In the genomic region with DNA sequence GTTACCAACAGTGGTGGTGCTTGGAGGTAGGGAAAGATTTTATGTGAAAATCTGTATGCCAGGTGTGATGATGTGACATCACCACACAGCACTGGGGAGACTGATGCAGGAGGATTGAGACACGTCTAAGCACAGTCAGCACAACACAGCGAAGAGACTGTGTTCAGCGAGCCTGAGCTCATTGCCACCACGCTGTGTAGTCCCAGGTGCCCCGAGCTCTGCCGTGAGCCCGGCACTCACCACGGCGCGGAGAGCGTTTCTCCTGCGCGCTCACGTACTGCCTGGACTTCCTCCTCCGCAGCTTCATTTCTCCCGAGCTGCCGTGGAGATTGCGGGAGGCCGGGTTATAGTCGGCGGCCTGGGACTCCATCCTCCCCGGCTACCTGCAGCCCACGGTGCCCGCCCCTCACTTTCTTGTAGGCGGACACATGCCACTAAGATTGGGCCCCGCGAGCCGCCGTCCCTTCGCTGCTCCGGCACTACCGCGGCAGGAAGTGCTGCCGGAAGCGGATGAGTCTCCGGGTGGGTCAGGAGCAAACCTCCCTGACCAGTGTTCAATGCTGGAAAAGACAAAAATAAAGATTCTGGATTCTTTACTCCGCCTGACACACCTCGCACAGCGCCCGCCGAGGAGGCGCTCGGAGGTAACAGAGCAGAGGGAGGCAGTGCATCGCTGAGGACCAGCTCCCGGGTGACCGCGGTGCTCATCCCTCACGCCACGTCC, we compare ENCODE assay signal across 8 mouse cellular contexts. TPM values are rescaled to one million over a fixed set of nuclear protein-coding genes. Genes with fewer than 3 reads are reported as not detected.
A peak's percentile ranks its signal among the peaks of the same experiment; 100 is the strongest.
DNase-seq lines count a peak whose midpoint lies in the region; ATAC-seq lines count a peak whose summit lies in the region.

No protein-coding gene starts in this region.

- peak overlapping the region; percentile 89 for H3K4me3 ChIP-seq in embryonic facial prominence, embryonic 10.5 days
- peak overlapping the region; percentile 81 for H3K4me3 ChIP-seq in midbrain, embryonic 11.5 days (ENCODE audit: low read depth, low read length)

- peak; percentile 96 for DNase-seq in adrenal gland, postnatal 14 days
- peak; percentile 95 for DNase-seq in embryonic facial prominence, embryonic 10.5 days (ENCODE audit: low spot score)
- peak; percentile 88 for DNase-seq in kidney, adult 11 months
- peak; percentile 94 for DNase-seq in left cerebral cortex, postnatal 4 days
- DNase-seq in midbrain, embryonic 11.5 days (ENCODE audit: low spot score, missing footprints) = peak; percentile 98
- peak; percentile 90 for DNase-seq in right cerebral cortex, postnatal 4 days
- peak; percentile 91 for DNase-seq in yolk sac, embryonic 10.5 days (ENCODE audit: low spot score)

- peak overlapping the region; percentile 88 for H3K27ac ChIP-seq in embryonic facial prominence, embryonic 10.5 days (replicated peaks)
- H3K27ac ChIP-seq in midbrain, embryonic 11.5 days (ENCODE audit: low read depth, low read length) = peak overlapping the region; percentile 1

- intact Hi-C loops in left cerebral cortex, postnatal 4 days (cut with DNase I) = no loop called here

- peaks cover 22% of the 10 kb centered on the region for H3K4me1 ChIP-seq in embryonic facial prominence, embryonic 10.5 days
- H3K4me1 ChIP-seq in midbrain, embryonic 11.5 days (ENCODE audit: control insufficient read depth, insufficient read depth, low read length) = peaks cover 12% of the 10 kb centered on the region

- no peaks in the 10 kb centered on the region for H3K27me3 ChIP-seq in embryonic facial prominence, embryonic 10.5 days (replicated peaks; ENCODE audit: low read depth, poor library complexity, severe bottlenecking)
- no peaks in the 10 kb centered on the region for H3K27me3 ChIP-seq in midbrain, embryonic 11.5 days (ENCODE audit: control insufficient read depth, insufficient read depth, low read length)

- ATAC-seq in granulocyte monocyte progenitor cell, adult 5-6 weeks (replicated peaks; ENCODE audit: poor library complexity, severe bottlenecking) = peak; percentile 79
- peak; percentile 87 for ATAC-seq in midbrain, embryonic 11.5 days (ENCODE audit: low FRiP score)

- H3K9me3 ChIP-seq in embryonic facial prominence, embryonic 10.5 days = no peaks in the 10 kb centered on the region
- no peaks in the 10 kb centered on the region for H3K9me3 ChIP-seq in midbrain, embryonic 11.5 days (ENCODE audit: control insufficient read depth, low read length)

- under 1% methylated on average over 49 of the region's 49 CpGs for WGBS in embryonic facial prominence, embryonic 10.5 days
- WGBS in midbrain, embryonic 11.5 days = under 1% methylated on average over 49 of the region's 49 CpGs

- peak overlapping the region; percentile 80 for H3K4me2 ChIP-seq in midbrain, embryonic 11.5 days

- peaks cover 9% of the 10 kb centered on the region for H3K36me3 ChIP-seq in embryonic facial prominence, embryonic 10.5 days (replicated peaks)
- H3K36me3 ChIP-seq in midbrain, embryonic 11.5 days (ENCODE audit: control insufficient read depth, insufficient read depth, low read length) = no peaks in the 10 kb centered on the region

- H3K9ac ChIP-seq in midbrain, embryonic 11.5 days (ENCODE audit: low read length) = peak overlapping the region; percentile 81

RNA-seq across cellular contexts. Expression of gene Pigb, which starts 0.8 kb away (rescaled TPM):
- total RNA-seq in adrenal gland, postnatal 14 days (2021) = 10.6 and 12.1 TPM in 2 replicates
- 15.0 and 17.4 TPM in 2 replicates for polyA plus RNA-seq in embryonic facial prominence, embryonic 10.5 days (2016; fragmentation: Nextera tagmentation; extraction: Ambion mirVana)
- total RNA-seq in granulocyte monocyte progenitor cell, adult 5-6 weeks (2014; fragmentation: Nextera tagmentation) = 32.5 and 38.2 TPM in 2 replicates
- 7.3 and 9.1 TPM in 2 replicates for total RNA-seq in granulocyte monocyte progenitor cell, adult 5-6 weeks (2017)
- total RNA-seq in left cerebral cortex, postnatal 4 days (2021) = 10 to 100 TPM; 17.1 to 19.0 TPM
- 18.3 and 19.0 TPM in 2 replicates for polyA plus RNA-seq in midbrain, embryonic 11.5 days (2014; fragmentation: Nextera tagmentation; extraction: Ambion mirVana)

RNA-seq across cellular contexts. Expression of gene Rab27a, which starts 5.3 kb away (rescaled TPM):
- 27.4 and 28.0 TPM in 2 replicates for total RNA-seq in adrenal gland, postnatal 14 days (2021)
- polyA plus RNA-seq in embryonic facial prominence, embryonic 10.5 days (2016; fragmentation: Nextera tagmentation; extraction: Ambion mirVana) = 3.0 and 5.3 TPM in 2 replicates
- total RNA-seq in granulocyte monocyte progenitor cell, adult 5-6 weeks (2014; fragmentation: Nextera tagmentation) = 92.8 and 93.0 TPM in 2 replicates
- 171 and 187 TPM in 2 replicates for total RNA-seq in granulocyte monocyte progenitor cell, adult 5-6 weeks (2017)
- total RNA-seq in left cerebral cortex, postnatal 4 days (2021) = 1 to 10 TPM; 2.9 to 4.7 TPM
- polyA plus RNA-seq in midbrain, embryonic 11.5 days (2014; fragmentation: Nextera tagmentation; extraction: Ambion mirVana) = 0.52 and 0.55 TPM in 2 replicates

RNA-seq across cellular contexts. Expression of gene Ccpg1, which starts 54.2 kb away (rescaled TPM):
- 92.7 and 97.7 TPM in 2 replicates for total RNA-seq in adrenal gland, postnatal 14 days (2021)
- 14.1 and 17.1 TPM in 2 replicates for polyA plus RNA-seq in embryonic facial prominence, embryonic 10.5 days (2016; fragmentation: Nextera tagmentation; extraction: Ambion mirVana)
- total RNA-seq in granulocyte monocyte progenitor cell, adult 5-6 weeks (2014; fragmentation: Nextera tagmentation) = 27.1 and 35.0 TPM in 2 replicates
- total RNA-seq in granulocyte monocyte progenitor cell, adult 5-6 weeks (2017) = 39.2 and 42.6 TPM in 2 replicates
- 10 to 100 TPM; 64.3 to 67.5 TPM for total RNA-seq in left cerebral cortex, postnatal 4 days (2021)
- polyA plus RNA-seq in midbrain, embryonic 11.5 days (2014; fragmentation: Nextera tagmentation; extraction: Ambion mirVana) = 24.9 and 26.9 TPM in 2 replicates

RNA-seq across cellular contexts. Expression of gene Ccpg1os, which starts 54.2 kb away (rescaled TPM):
- 11.6 and 13.3 TPM in 2 replicates for total RNA-seq in adrenal gland, postnatal 14 days (2021)
- polyA plus RNA-seq in embryonic facial prominence, embryonic 10.5 days (2016; fragmentation: Nextera tagmentation; extraction: Ambion mirVana) = 15.1 and 16.1 TPM in 2 replicates
- total RNA-seq in granulocyte monocyte progenitor cell, adult 5-6 weeks (2014; fragmentation: Nextera tagmentation) = 11.3 and 24.2 TPM in 2 replicates
- 4.4 and 11.3 TPM in 2 replicates for total RNA-seq in granulocyte monocyte progenitor cell, adult 5-6 weeks (2017)
- total RNA-seq in left cerebral cortex, postnatal 4 days (2021) = 1 to 10 TPM; 5.5 to 7.0 TPM
- polyA plus RNA-seq in midbrain, embryonic 11.5 days (2014; fragmentation: Nextera tagmentation; extraction: Ambion mirVana) = 22.4 and 22.9 TPM in 2 replicates

Comparison
In these comparisons a context has a peak if more than half of its experiments do, and no peak if none do; other contexts are left out.
1. Peak in every context shown above with its lines: DNase-seq, ATAC-seq, H3K4me3 ChIP-seq and H3K27ac ChIP-seq.